Mouse (Mus musculus) yolk sac, embryonic 10.5 days (tissue): ENCODE measurements at regions not wholly inside any gene's neighbourhood (a gene's known extent, or its start where the extent isn't known, plus 50 kb on each side); places are given as distances from the start of the nearest gene placed in this dataset.

ENCODE experiments used
- DNase-seq: peaks from one replicate; pipeline ENCODE4 v3.0.0-alpha.2; 2017; ENCODE audit warnings: low spot score

DNA sequence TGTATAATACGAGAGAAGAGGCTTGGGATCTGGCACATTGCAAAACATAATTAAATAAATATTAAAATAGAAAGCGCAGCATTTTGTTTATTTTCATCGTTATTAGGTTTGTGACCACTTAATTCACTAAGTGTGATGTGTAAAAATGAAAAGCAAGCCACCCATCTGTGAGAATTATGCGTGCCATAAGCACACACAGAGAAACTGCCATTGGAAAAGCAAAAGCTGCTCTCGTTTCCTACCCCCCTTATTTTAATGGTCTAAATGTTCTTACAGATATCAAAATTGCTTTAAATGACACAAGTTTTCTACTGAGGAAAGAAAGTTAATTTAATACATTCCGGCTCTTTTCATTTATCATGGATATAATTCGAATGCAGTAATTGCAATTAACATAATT is 2780.8 kb upstream of the Gm7489 start:
- DNase-seq = no peak

GRCm38 (mm10) chr15:51104362-51104761 is 2780.3 kb upstream of the Gm7489 start:
- DNase-seq = no peak

DNA sequence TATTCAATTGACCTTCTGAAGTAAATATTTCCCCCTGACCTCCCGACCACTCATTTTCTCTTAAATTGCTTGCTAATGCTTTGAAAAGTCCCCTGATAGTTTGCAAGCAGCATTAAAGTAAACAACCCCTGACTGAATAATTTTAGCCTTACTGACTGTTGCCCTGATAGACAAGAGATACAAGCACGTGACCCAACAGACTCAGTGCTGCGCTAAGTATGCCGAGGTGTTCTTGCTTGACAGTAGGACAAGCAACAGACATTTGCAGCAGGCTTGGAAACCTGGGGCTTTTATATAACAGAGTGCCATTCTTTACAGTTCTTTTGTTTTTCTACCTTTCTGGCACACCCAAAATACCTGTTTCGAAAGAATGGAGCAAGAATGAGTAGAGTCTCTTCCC is 2779.9 kb upstream of the Gm7489 start:
- no peak for DNase-seq

- no peak for DNase-seq
These were observed 2779.2 kb upstream of the Gm7489 start for GRCm38 (mm10) chr15:51105359-51106008.

GRCm38 (mm10) chr15:51110186-51110585 is 2774.5 kb upstream of the Gm7489 start:
- DNase-seq = no peak

GRCm38 (mm10) chr15:51125896-51126295 is 2758.8 kb upstream of the Gm7489 start:
- DNase-seq = no peak

DNA sequence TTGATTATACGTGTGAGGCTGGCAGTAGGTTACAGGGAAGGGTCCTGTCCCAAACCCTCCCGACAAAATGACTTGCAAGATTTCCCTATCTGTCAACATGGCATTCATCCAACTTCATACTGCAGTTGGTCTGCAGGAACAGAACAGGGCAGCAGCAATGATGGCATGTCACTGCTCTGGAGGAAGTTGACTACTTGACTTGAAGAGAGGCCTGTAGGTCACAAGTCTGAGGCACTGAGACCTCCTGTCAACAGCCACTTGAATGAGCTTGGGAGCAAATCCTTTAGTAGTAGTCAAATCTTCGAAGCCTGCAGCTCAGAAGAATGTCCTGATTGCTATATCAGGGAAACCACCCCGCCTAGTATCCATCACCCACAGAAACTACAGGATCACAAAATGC is 2753.7 kb upstream of the Gm7489 start:
- no peak for DNase-seq

DNA sequence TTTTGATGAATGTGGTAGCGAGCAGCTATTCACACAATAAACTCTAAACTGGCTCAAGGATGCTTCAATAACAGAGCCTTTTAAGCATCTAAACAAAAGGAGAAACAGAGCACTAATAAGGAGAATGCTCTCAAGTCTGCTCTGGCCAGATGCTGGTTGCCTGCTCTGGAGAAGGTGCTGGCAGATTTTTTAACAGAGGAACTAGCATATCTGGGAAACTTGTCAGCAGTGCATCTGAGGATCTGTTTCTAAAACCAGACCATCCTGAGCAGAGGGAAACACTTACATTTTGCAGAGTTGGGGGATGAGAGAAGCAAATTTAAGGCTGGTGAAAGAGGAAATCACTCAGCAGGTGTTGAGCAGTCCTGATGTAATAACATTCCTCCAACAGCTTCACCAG is 2748.6 kb upstream of the Gm7489 start:
- peak; percentile 16 for DNase-seq

GRCm38 (mm10) chr15:51139507-51139906 is 2745.2 kb upstream of the Gm7489 start:
- no peak for DNase-seq

DNA sequence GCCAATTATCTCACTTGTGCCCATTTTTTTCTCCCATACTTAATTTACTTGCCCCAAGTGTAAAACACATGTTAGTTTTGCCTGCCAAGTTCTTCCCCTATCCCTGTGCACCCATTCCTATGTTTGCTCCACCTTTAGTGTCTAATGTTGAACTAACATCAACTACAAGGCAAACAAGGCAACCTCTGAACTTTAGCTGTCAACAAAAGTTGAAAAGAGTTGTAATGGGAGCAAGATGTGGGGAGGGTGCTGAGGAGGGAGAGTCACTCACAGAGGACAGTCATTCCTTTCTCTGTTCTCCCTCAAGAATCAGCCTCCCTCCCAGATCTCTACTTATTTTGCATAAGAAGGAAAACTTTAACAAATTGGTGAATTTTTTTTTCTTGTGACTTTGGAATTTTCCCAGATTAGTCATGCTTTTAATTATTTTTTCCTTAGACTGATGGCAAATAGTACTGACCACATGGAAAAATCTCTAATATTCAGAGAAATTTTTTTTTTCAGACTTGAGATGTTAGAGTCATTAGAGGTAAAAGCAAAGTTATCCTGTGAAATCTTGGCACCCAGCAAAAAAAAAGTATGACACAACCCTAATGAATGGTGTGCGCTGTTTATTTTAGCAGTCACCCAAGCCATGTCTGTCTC is 2710.6 kb upstream of the Gm7489 start:
- DNase-seq = no peak

- no peak for DNase-seq
These were observed 2708.2 kb upstream of the Gm7489 start for GRCm38 (mm10) chr15:51176466-51176865.

- no peak for DNase-seq
These were observed 2695.6 kb upstream of the Gm7489 start for GRCm38 (mm10) chr15:51189134-51189533.

GRCm38 (mm10) chr15:51197466-51198158 is 2687.1 kb upstream of the Gm7489 start:
- no peak for DNase-seq

GRCm38 (mm10) chr15:51203351-51203750 is 2681.4 kb upstream of the Gm7489 start:
- DNase-seq = no peak

DNA sequence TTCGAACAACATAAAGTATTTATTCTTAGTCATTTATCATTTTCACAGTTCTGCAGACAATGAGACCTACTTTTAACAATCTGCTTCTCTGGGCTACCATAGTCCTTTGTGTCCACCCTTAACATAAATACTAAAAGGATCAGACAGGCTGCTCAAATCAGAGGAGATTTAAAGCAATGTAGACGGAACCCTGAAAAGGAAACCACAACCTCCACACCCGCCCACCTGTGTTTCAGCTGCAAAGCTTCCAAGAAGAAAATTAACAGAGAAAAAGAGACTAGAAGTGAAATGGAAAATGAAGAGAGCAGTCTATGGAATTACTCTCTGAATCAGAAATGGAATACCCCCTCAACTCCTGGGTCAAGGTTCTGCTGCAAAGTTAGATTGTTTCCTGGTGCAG is 2678.7 kb upstream of the Gm7489 start:
- no peak for DNase-seq

DNA sequence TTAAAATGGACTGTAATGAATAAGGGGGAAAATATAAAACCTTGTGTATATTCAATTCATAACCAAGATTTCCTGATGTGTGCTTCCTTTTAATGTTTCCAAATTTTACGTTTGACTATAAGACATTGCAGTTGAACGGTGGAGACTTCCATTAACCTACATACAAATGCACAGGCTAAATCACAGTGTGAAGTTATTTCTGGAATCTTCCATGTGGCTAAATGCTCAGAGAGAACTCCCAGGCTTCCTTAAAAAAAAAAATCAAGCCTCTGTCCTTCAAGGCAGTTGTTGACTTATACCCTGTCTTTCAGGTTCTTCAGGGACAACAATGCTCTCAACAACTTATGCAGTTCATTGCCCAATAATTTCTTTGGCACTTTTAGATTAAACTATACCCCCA is 2677.9 kb upstream of the Gm7489 start:
- DNase-seq = no peak

- DNase-seq = no peak
These were observed 2649.8 kb upstream of the Gm7489 start for GRCm38 (mm10) chr15:51234873-51235272.

DNA sequence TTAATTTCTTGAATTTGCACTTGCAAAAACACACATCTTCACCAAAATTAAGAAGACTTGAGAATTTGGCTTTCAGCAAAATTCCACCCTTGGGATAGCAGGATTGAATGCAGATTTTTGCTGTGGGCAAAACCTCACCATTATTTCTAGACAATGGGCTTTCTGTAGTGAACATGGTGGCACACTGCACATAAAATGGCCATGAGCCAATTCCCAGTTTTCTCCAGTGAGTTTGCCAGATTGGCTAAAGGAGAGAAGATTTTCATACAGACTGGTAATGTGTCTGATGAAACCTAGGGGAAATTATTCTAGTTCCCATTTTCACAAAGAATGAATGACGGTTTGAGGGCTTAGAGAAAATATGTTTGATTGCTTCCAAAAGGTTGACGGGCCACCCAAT is 2640.1 kb upstream of the Gm7489 start:
- no peak for DNase-seq

DNA sequence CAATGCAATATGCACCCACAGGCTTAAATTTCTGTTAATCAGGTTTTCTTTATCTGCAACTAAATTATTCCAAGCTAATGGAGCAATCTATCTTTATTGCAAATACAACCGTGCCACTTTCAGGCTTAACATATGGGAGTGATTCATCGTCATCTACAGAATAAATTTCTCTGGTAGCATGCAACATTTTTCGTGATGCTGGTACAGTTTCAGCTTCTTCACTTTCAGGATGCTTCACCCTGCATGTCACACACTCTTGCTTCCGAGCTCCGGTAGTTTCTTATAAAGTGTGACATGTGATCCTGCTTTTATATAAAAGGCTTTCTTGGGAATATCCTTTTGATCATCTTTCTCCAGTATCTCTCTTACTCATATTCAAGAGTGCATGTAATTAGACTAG is 2637.4 kb upstream of the Gm7489 start:
- DNase-seq = no peak

- no peak for DNase-seq
These were observed 2636.5 kb upstream of the Gm7489 start for GRCm38 (mm10) chr15:51248034-51248788.

- DNase-seq = no peak
These were observed 2636.0 kb upstream of the Gm7489 start for GRCm38 (mm10) chr15:51248789-51249040.

- DNase-seq = no peak
These were observed 2630.6 kb upstream of the Gm7489 start for GRCm38 (mm10) chr15:51254143-51254542.

GRCm38 (mm10) chr15:51255203-51255615 is 2629.5 kb upstream of the Gm7489 start:
- DNase-seq = no peak
